Mouse (Mus musculus) olfactory bulb, adult 2 months (tissue): ENCODE measurements around the gene Gpr176. TPM values are rescaled to one million over a fixed set of nuclear protein-coding genes. Genes with fewer than 3 reads are reported as not detected.
A peak's percentile ranks its signal among the peaks of the same experiment; 100 is the strongest.

ENCODE experiments used
- H3K27ac ChIP-seq: fragments of 200-500 bp; 2 replicates; pipeline ENCODE4 v1.5.1; 2012; ENCODE audit warnings: low read depth, low read length; ENCODE audit not compliant: insufficient read depth
- H3K4me1 ChIP-seq: fragments of 200-500 bp; 2 replicates; pipeline ENCODE4 v1.6.1; 2012; ENCODE audit warnings: low read length; ENCODE audit not compliant: control insufficient read depth, insufficient read depth
- H3K4me3 ChIP-seq: fragments of 200-500 bp; 2 replicates; pipeline ENCODE4 v1.5.1; 2012; ENCODE audit warnings: mild to moderate bottlenecking, low read depth, low read length, moderate library complexity; ENCODE audit not compliant: insufficient read depth
- CTCF ChIP-seq: fragments of 200-500 bp; IDR thresholded peaks from 2 replicates; pipeline ENCODE4 v1.5.1; 2012; ENCODE audit warnings: low read depth, mild to moderate bottlenecking, low read length, moderate library complexity; ENCODE audit not compliant: insufficient read depth
- POLR2A ChIP-seq: fragments of 200-500 bp; IDR thresholded peaks from 2 replicates; pipeline ENCODE4 v1.6.1; 2012; ENCODE audit warnings: mild to moderate bottlenecking, low read depth, low read length, moderate library complexity; ENCODE audit not compliant: insufficient read depth
- WGBS: fragments of 180-500 bp; shearing (Covaris S2); methylation state at CpG from one replicate; pipeline ENCODE4 v1.1.7; 2018; 5-methylcytosine and 5-hydroxymethylcytosine counted together
- polyA plus RNA-seq: library from polyadenylated mRNA; stranded (reverse); fragments of >200 nt; gene quantifications from 2 replicates; pipeline ENCODE4 v1.2.4, GENCODE M21; 2012; ENCODE audit warnings: low replicate concordance; ENCODE audit not compliant: missing spikeins, insufficient read depth, insufficient read length

Gene Gpr176
- polyA plus RNA-seq, 1 experiment, result not detected

- Histone ChIP-seq H3K4me1 (no peaks in the 10 kb centered on the region), H3K27ac (no peak overlapping the region), H3K4me3 (0 out of 2 replicates have a peak overlapping the region, but pooled peaks have one; percentile 11)
- no peak for TF ChIP-seq POLR2A
- TF ChIP-seq CTCF, result no peak
- WGBS, result 59% methylated on average over 8 of the region's 8 CpGs
These were observed 65.7 kb downstream of the Gpr176 start for GRCm38 (mm10) chr2:118307561-118307960.

- no peak for TF ChIP-seq CTCF
- no peak for TF ChIP-seq POLR2A
- Histone ChIP-seq H3K4me1 (no peaks in the 10 kb centered on the region), H3K4me3 (no peak overlapping the region), H3K27ac (no peak overlapping the region)
- WGBS, result 69% methylated on average over 2 of the region's 2 CpGs
These were observed 66.3 kb downstream of the Gpr176 start for GRCm38 (mm10) chr2:118306966-118307365.

- Histone ChIP-seq H3K27ac (no peak overlapping the region), H3K4me3 (no peak overlapping the region), H3K4me1 (no peaks in the 10 kb centered on the region)
- 69% methylated on average over 3 of the region's 3 CpGs for WGBS
- TF ChIP-seq POLR2A, result no peak
- TF ChIP-seq CTCF, result no peak
These were observed 66.7 kb downstream of the Gpr176 start for GRCm38 (mm10) chr2:118306522-118306895.

GRCm38 (mm10) chr2:118305827-118306521, 67.2 kb downstream of the Gpr176 start:
- 81% methylated on average over 7 of the region's 7 CpGs for WGBS
- Histone ChIP-seq H3K27ac (no peak overlapping the region), H3K4me1 (no peaks in the 10 kb centered on the region), H3K4me3 (no peak overlapping the region)
- no peak for TF ChIP-seq POLR2A
- no peak for TF ChIP-seq CTCF

- no peak overlapping the region for H3K27ac ChIP-seq
- no peaks in the 10 kb centered on the region for H3K4me1 ChIP-seq
- TF ChIP-seq CTCF, result no peak
- TF ChIP-seq POLR2A, result no peak
- no peak overlapping the region for H3K4me3 ChIP-seq
- WGBS, result 91% methylated on average over 4 of the region's 4 CpGs
These were observed 69.8 kb downstream of the Gpr176 start for GRCm38 (mm10) chr2:118303456-118303855.

- TF ChIP-seq POLR2A (no peak), CTCF (no peak)
- 90% methylated on average over 2 of the region's 2 CpGs for WGBS
- Histone ChIP-seq H3K27ac (no peak overlapping the region), H3K4me3 (no peak overlapping the region), H3K4me1 (no peaks in the 10 kb centered on the region)
These were observed 71.6 kb downstream of the Gpr176 start for GRCm38 (mm10) chr2:118301656-118302055.

- 87% methylated on average over 8 of the region's 8 CpGs for WGBS
- Histone ChIP-seq H3K27ac (no peak overlapping the region), H3K4me1 (peaks cover 3% of the 10 kb centered on the region), H3K4me3 (no peak overlapping the region)
- no peak for TF ChIP-seq CTCF
- no peak for TF ChIP-seq POLR2A
These were observed 72.1 kb downstream of the Gpr176 start for GRCm38 (mm10) chr2:118301041-118301545.

GRCm38 (mm10) chr2:118299981-118300380, 73.2 kb downstream of the Gpr176 start:
- no peak for TF ChIP-seq CTCF
- no peak for TF ChIP-seq POLR2A
- Histone ChIP-seq H3K4me3 (no peak overlapping the region), H3K4me1 (peaks cover 9% of the 10 kb centered on the region), H3K27ac (no peak overlapping the region)
- WGBS, result 86% methylated on average over 2 of the region's 2 CpGs

GRCm38 (mm10) chr2:118298601-118299000, 74.6 kb downstream of the Gpr176 start:
- Histone ChIP-seq H3K4me3 (no peak overlapping the region), H3K27ac (no peak overlapping the region; the same call in 1 of the 2 replicates), H3K4me1 (peaks cover 9% of the 10 kb centered on the region)
- WGBS, result 55% methylated on average over 4 of the region's 4 CpGs
- no peak for TF ChIP-seq POLR2A
- TF ChIP-seq CTCF, result no peak
